Mouse (Mus musculus) megakaryocyte, embryonic 14.5 days (primary cell): ENCODE results near the gene Sdk2. TPM values are rescaled to one million over a fixed set of nuclear protein-coding genes. Genes with fewer than 3 reads are reported as not detected.

ENCODE experiments used
- H3K27me3 ChIP-seq: replicated peaks from 2 replicates; pipeline ENCODE3; 2012; ENCODE audit warnings: inconsistent platforms
- H3K36me3 ChIP-seq: replicated peaks from 2 replicates; pipeline ENCODE3; 2012; ENCODE audit warnings: low read length, inconsistent platforms, mixed read lengths
- H3K4me1 ChIP-seq: 2 replicates; pipeline ENCODE4 v1.6.1; 2012; ENCODE audit warnings: inconsistent platforms
- H3K4me3 ChIP-seq: replicated peaks from 2 replicates; pipeline ENCODE3; 2012; ENCODE audit warnings: moderate library complexity, mild to moderate bottlenecking, inconsistent platforms
- H3K9me3 ChIP-seq: 2 replicates; pipeline ENCODE4 v1.6.1; 2012; ENCODE audit warnings: inconsistent platforms
- FLI1 ChIP-seq: IDR thresholded peaks from 2 replicates; pipeline ENCODE4 v1.6.1; 2012; ENCODE audit warnings: low read length, inconsistent platforms, mixed read lengths
- GATA1 ChIP-seq: IDR thresholded peaks from 3 replicates; pipeline ENCODE4 v1.6.1; 2012; ENCODE audit warnings: mixed read lengths, low read length, inconsistent platforms, borderline replicate concordance
- polyA plus RNA-seq: library from polyadenylated mRNA; stranded (reverse); fragments of >175 nt; gene quantifications from 2 replicates; pipeline ENCODE4 v1.2.3, GENCODE M21; 2012; ENCODE audit warnings: low replicate concordance; ENCODE audit not compliant: insufficient read depth

Sdk2 gene
- polyA plus RNA-seq, 1 experiment, result 0.04 TPM

- Histone ChIP-seq H3K36me3 (no peaks in the 10 kb centered on the region), H3K9me3 (peaks cover 19% of the 10 kb centered on the region; the same call in 1 of the 2 replicates), H3K4me1 (no peaks in the 10 kb centered on the region), H3K4me3 (no peak overlapping the region), H3K27me3 (no peaks in the 10 kb centered on the region)
- TF ChIP-seq GATA1, result no peak
- TF ChIP-seq FLI1, result no peak
Measured at GRCm38 (mm10) chr11:113942101-113942735, 124.6 kb downstream of the Sdk2 start.

- H3K36me3 ChIP-seq, result no peaks in the 10 kb centered on the region
- no peak overlapping the region for H3K4me3 ChIP-seq
- TF ChIP-seq FLI1 (no peak), GATA1 (no peak)
Measured at GRCm38 (mm10) chr11:113933678-113934077, 133.2 kb downstream of the Sdk2 start.

GRCm38 (mm10) chr11:113932909-113933308 is 133.9 kb downstream of the Sdk2 start:
- Histone ChIP-seq H3K4me3 (no peak overlapping the region), H3K9me3 (no peaks in the 10 kb centered on the region), H3K36me3 (no peaks in the 10 kb centered on the region)

More at GRCm38 (mm10) chr11:113933678-113934077, 133.2 kb downstream of the Sdk2 start:
- Histone ChIP-seq H3K4me1 (no peaks in the 10 kb centered on the region), H3K27me3 (peaks cover 6% of the 10 kb centered on the region), H3K9me3 (no peaks in the 10 kb centered on the region)

GRCm38 (mm10) chr11:113931701-113932100 is 135.1 kb downstream of the Sdk2 start:
- no peak for TF ChIP-seq GATA1
- no peak for TF ChIP-seq FLI1
- H3K36me3 ChIP-seq, result no peaks in the 10 kb centered on the region
- H3K4me1 ChIP-seq, result no peaks in the 10 kb centered on the region
- no peak overlapping the region for H3K4me3 ChIP-seq
- H3K9me3 ChIP-seq, result no peaks in the 10 kb centered on the region
- H3K27me3 ChIP-seq, result peaks cover 14% of the 10 kb centered on the region

More at GRCm38 (mm10) chr11:113932909-113933308, 133.9 kb downstream of the Sdk2 start:
- TF ChIP-seq GATA1 (no peak), FLI1 (no peak)
- Histone ChIP-seq H3K27me3 (peaks cover 10% of the 10 kb centered on the region), H3K4me1 (no peaks in the 10 kb centered on the region)

- TF ChIP-seq FLI1 (no peak), GATA1 (no peak)
- H3K4me1 ChIP-seq, result no peaks in the 10 kb centered on the region
- H3K4me3 ChIP-seq, result no peak overlapping the region
- H3K36me3 ChIP-seq, result no peaks in the 10 kb centered on the region
- peaks cover 14% of the 10 kb centered on the region for H3K27me3 ChIP-seq
- no peaks in the 10 kb centered on the region for H3K9me3 ChIP-seq
Measured at GRCm38 (mm10) chr11:113930112-113930511, 136.7 kb downstream of the Sdk2 start.

GRCm38 (mm10) chr11:113928831-113929230 is 138.0 kb downstream of the Sdk2 start:
- peaks cover 2% of the 10 kb centered on the region; the same call in 1 of the 2 replicates for H3K9me3 ChIP-seq

GRCm38 (mm10) chr11:113928291-113928690 is 138.6 kb downstream of the Sdk2 start:
- Histone ChIP-seq H3K9me3 (peaks cover 2% of the 10 kb centered on the region; the same call in 1 of the 2 replicates), H3K36me3 (no peaks in the 10 kb centered on the region), H3K4me3 (peak overlapping the region; percentile 12), H3K4me1 (no peaks in the 10 kb centered on the region), H3K27me3 (peaks cover 11% of the 10 kb centered on the region)
- TF ChIP-seq GATA1, result no peak
- TF ChIP-seq FLI1, result no peak

More at GRCm38 (mm10) chr11:113928831-113929230, 138.0 kb downstream of the Sdk2 start:
- H3K4me3 ChIP-seq, result no peak overlapping the region
- peaks cover 11% of the 10 kb centered on the region for H3K27me3 ChIP-seq
- no peaks in the 10 kb centered on the region for H3K4me1 ChIP-seq
- no peaks in the 10 kb centered on the region for H3K36me3 ChIP-seq
- no peak for TF ChIP-seq FLI1
- no peak for TF ChIP-seq GATA1

GRCm38 (mm10) chr11:113927826-113928225 is 139.0 kb downstream of the Sdk2 start:
- Histone ChIP-seq H3K27me3 (peaks cover 11% of the 10 kb centered on the region), H3K4me3 (no peak overlapping the region), H3K4me1 (no peaks in the 10 kb centered on the region), H3K9me3 (peaks cover 2% of the 10 kb centered on the region; the same call in 1 of the 2 replicates), H3K36me3 (no peaks in the 10 kb centered on the region)
- TF ChIP-seq FLI1, result no peak
- no peak for TF ChIP-seq GATA1

- H3K27me3 ChIP-seq, result peaks cover 13% of the 10 kb centered on the region
- no peak for TF ChIP-seq FLI1
- TF ChIP-seq GATA1, result no peak
- no peak overlapping the region for H3K4me3 ChIP-seq
- no peaks in the 10 kb centered on the region for H3K36me3 ChIP-seq
- no peaks in the 10 kb centered on the region for H3K4me1 ChIP-seq
- peaks cover 2% of the 10 kb centered on the region; the same call in 1 of the 2 replicates for H3K9me3 ChIP-seq
Measured at GRCm38 (mm10) chr11:113927231-113927630, 139.6 kb downstream of the Sdk2 start.

- no peak for TF ChIP-seq FLI1
- TF ChIP-seq GATA1, result no peak
- Histone ChIP-seq H3K36me3 (no peaks in the 10 kb centered on the region), H3K4me1 (no peaks in the 10 kb centered on the region), H3K27me3 (peaks cover 10% of the 10 kb centered on the region), H3K4me3 (no peak overlapping the region), H3K9me3 (peaks cover 13% of the 10 kb centered on the region)
Measured at GRCm38 (mm10) chr11:113923137-113923536, 143.7 kb downstream of the Sdk2 start.
